1 mouse cellular context compared by ENCODE assay signal in the genomic region with DNA sequence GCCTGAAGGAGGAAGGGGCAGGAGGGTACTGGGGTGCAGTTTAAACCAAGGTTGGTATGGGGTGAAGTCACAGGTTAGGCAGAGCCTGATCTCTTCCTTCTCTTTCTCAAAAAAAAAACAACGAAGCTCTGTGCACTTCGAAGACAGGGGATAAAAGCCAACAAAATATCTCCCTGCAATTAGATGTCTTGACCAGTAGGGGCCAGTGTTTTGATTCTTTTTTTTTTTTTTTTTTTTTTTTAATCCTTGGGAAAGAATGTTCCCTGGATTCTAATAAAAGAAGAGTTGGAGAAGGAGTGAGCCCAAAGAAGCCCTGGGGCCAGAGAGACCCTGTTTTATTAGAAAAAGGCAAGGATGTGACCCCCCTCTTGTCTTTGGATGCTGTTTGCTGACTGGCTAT.
TF ChIP-seq lines count a peak whose summit lies in the region.

No protein-coding gene starts in this region.

TF ChIP-seq in CH12.LX, 34 proteins besides CTCF, POLR2A, EP300 and RAD21:
- TF ChIP-seq ZNF384 (IDR thresholded peaks at IDR 0.05; ENCODE audit: low read depth, low read length) = peak; percentile 96
- no peak for TF ChIP-seq JUND (conservative IDR thresholded peaks at IDR 0.05; ENCODE audit: low read depth, low read length)
TF ChIP-seq in CH12.LX: peak in this region for 1.
